Mouse (Mus musculus) lung, embryonic 14.5 days (tissue): ENCODE measurements at regions not wholly inside any gene's neighbourhood (a gene's known extent, or its start where the extent isn't known, plus 50 kb on each side); places are given as distances from the start of the nearest gene placed in this dataset.

Experiments used
- ATAC-seq: fragments of 200-750 bp; cut with Nextera tagmentation; 2 replicates; pipeline ENCODE4 v1.8.0; 2017; ENCODE audit warnings: mild to moderate bottlenecking, moderate TSS enrichment, moderate library complexity; ENCODE audit not compliant: insufficient read depth
- DNase-seq: peaks from one replicate; pipeline ENCODE4 v3.0.0-alpha.2; 2015
- H3K27ac ChIP-seq: fragments of 300-500 bp; sonication (generic); 2 replicates; pipeline ENCODE4 v1.5.1; 2014; ENCODE audit warnings: low read depth, mild to moderate bottlenecking, moderate library complexity
- H3K27me3 ChIP-seq: fragments of 300-500 bp; sonication (generic); 2 replicates; pipeline ENCODE4 v1.6.1; 2014; ENCODE audit warnings: low read length, control low read depth; ENCODE audit not compliant: insufficient read depth
- H3K36me3 ChIP-seq: fragments of 300-500 bp; sonication (generic); 2 replicates; pipeline ENCODE4 v1.6.1; 2014; ENCODE audit warnings: control low read depth; ENCODE audit not compliant: insufficient read depth
- H3K4me1 ChIP-seq: fragments of 300-500 bp; sonication (generic); 2 replicates; pipeline ENCODE4 v1.6.1; 2014; ENCODE audit warnings: antibody characterized with exemption, control low read depth; ENCODE audit not compliant: insufficient read depth
- H3K4me2 ChIP-seq: fragments of 300-500 bp; sonication (generic); 2 replicates; pipeline ENCODE4 v1.6.1; 2014; ENCODE audit warnings: mild to moderate bottlenecking
- H3K4me3 ChIP-seq: fragments of 300-500 bp; sonication (generic); 2 replicates; pipeline ENCODE4 v1.5.1; 2014; ENCODE audit warnings: low read depth, low read length
- H3K9ac ChIP-seq: fragments of 300-500 bp; sonication (generic); 2 replicates; pipeline ENCODE4 v1.6.1; 2014
- H3K9me3 ChIP-seq: fragments of 300-500 bp; sonication (generic); 2 replicates; pipeline ENCODE4 v1.6.1; 2016; ENCODE audit warnings: low read depth, low read length, control low read depth
- CTCF ChIP-seq: IDR thresholded peaks from 2 replicates; pipeline ENCODE4 v1.5.1; 2016; ENCODE audit warnings: antibody characterized with exemption, low read depth
- WGBS: fragments of 180-500 bp; shearing (Covaris S2); extraction: QIAGEN DNeasy Blood & Tissue Kit; methylation state at CpG from one replicate; pipeline ENCODE4 v1.1.7; 2014; 5-methylcytosine and 5-hydroxymethylcytosine counted together

GRCm38 (mm10) chr4:66522097-66522809 lies 117.8 kb upstream of the Astn2 start:
- TF ChIP-seq CTCF = no peak
- 61% methylated on average over 2 of the region's 2 CpGs for WGBS
- Histone ChIP-seq H3K27ac (no peak overlapping the region), H3K4me3 (no peak overlapping the region), H3K9ac (no peak overlapping the region), H3K4me1 (no peaks in the 10 kb centered on the region), H3K9me3 (no peaks in the 10 kb centered on the region), H3K4me2 (no peak overlapping the region), H3K27me3 (no peaks in the 10 kb centered on the region), H3K36me3 (no peaks in the 10 kb centered on the region)
- no peak for ATAC-seq
- no peak for DNase-seq

GRCm38 (mm10) chr4:66520796-66521195 lies 116.4 kb upstream of the Astn2 start:
- H3K4me2 ChIP-seq = no peak overlapping the region
- no peak overlapping the region for H3K4me3 ChIP-seq
- ATAC-seq (no peak), DNase-seq (no peak)
- no peak for TF ChIP-seq CTCF
- H3K27me3 ChIP-seq = no peaks in the 10 kb centered on the region
- H3K27ac ChIP-seq = no peak overlapping the region
- no peaks in the 10 kb centered on the region for H3K36me3 ChIP-seq
- no peaks in the 10 kb centered on the region for H3K9me3 ChIP-seq
- WGBS = 76% methylated on average over 3 of the region's 3 CpGs
- no peaks in the 10 kb centered on the region for H3K4me1 ChIP-seq
- no peak overlapping the region for H3K9ac ChIP-seq

- no peaks in the 10 kb centered on the region for H3K4me1 ChIP-seq
- no peaks in the 10 kb centered on the region for H3K36me3 ChIP-seq
- H3K27ac ChIP-seq = no peak overlapping the region
- no peak overlapping the region for H3K9ac ChIP-seq
- DNase-seq = no peak
- no peaks in the 10 kb centered on the region for H3K27me3 ChIP-seq
- no peak overlapping the region for H3K4me2 ChIP-seq
- TF ChIP-seq CTCF = no peak
- no peaks in the 10 kb centered on the region for H3K9me3 ChIP-seq
- H3K4me3 ChIP-seq = no peak overlapping the region
- 81% methylated on average over 1 of the region's 1 CpGs for WGBS
- ATAC-seq = no peak
Observed at GRCm38 (mm10) chr4:66515815-66516214, 111.4 kb upstream of the Astn2 start.

- no peak overlapping the region for H3K9ac ChIP-seq
- ATAC-seq (no peak), DNase-seq (no peak)
- WGBS = 70% methylated on average over 6 of the region's 6 CpGs
- H3K27ac ChIP-seq = 0 out of 2 replicates have a peak overlapping the region, but pooled peaks have one; percentile 19
- no peaks in the 10 kb centered on the region for H3K4me1 ChIP-seq
- no peak for TF ChIP-seq CTCF
- no peaks in the 10 kb centered on the region for H3K27me3 ChIP-seq
- no peaks in the 10 kb centered on the region for H3K9me3 ChIP-seq
- H3K36me3 ChIP-seq = no peaks in the 10 kb centered on the region
- no peak overlapping the region for H3K4me3 ChIP-seq
- no peak overlapping the region for H3K4me2 ChIP-seq
Observed at GRCm38 (mm10) chr4:66483496-66483895, 79.1 kb upstream of the Astn2 start.

GRCm38 (mm10) chr4:66482495-66483291 lies 78.3 kb upstream of the Astn2 start:
- H3K27ac ChIP-seq = peak overlapping the region; percentile 31; the same call in 1 of the 2 replicates
- H3K4me1 ChIP-seq = no peaks in the 10 kb centered on the region
- DNase-seq (peak; percentile 87), ATAC-seq (peak; percentile 98)
- H3K4me3 ChIP-seq = no peak overlapping the region
- no peak for TF ChIP-seq CTCF
- H3K36me3 ChIP-seq = no peaks in the 10 kb centered on the region
- no peaks in the 10 kb centered on the region for H3K27me3 ChIP-seq
- WGBS = 16% methylated on average over 2 of the region's 2 CpGs
- H3K4me2 ChIP-seq = no peak overlapping the region
- no peaks in the 10 kb centered on the region for H3K9me3 ChIP-seq
- H3K9ac ChIP-seq = no peak overlapping the region

GRCm38 (mm10) chr4:66478601-66479217 lies 74.3 kb upstream of the Astn2 start:
- Histone ChIP-seq H3K4me3 (no peak overlapping the region), H3K4me1 (no peaks in the 10 kb centered on the region), H3K27me3 (no peaks in the 10 kb centered on the region), H3K36me3 (no peaks in the 10 kb centered on the region), H3K4me2 (no peak overlapping the region), H3K27ac (no peak overlapping the region), H3K9me3 (no peaks in the 10 kb centered on the region), H3K9ac (no peak overlapping the region)
- DNase-seq = no peak
- no peak for ATAC-seq
- TF ChIP-seq CTCF = no peak
- 72% methylated on average over 8 of the region's 8 CpGs for WGBS
